Mouse (Mus musculus) cortical plate, adult 2 months (tissue): ENCODE data around the gene Parm1.

Experiments
- CTCF ChIP-seq: fragments of 200-500 bp; IDR thresholded peaks from 2 replicates; pipeline ENCODE4 v1.5.1; 2011; ENCODE audit warnings: mild to moderate bottlenecking, control low read depth, low read length; ENCODE audit not compliant: insufficient read depth; ENCODE audit errors: extremely low read depth
- POLR2A ChIP-seq: fragments of 200-500 bp; IDR thresholded peaks from 2 replicates; pipeline ENCODE4 v1.6.1; 2011; ENCODE audit warnings: mild to moderate bottlenecking, low read length, control low read depth; ENCODE audit not compliant: insufficient read depth; ENCODE audit errors: extremely low read depth

DNA sequence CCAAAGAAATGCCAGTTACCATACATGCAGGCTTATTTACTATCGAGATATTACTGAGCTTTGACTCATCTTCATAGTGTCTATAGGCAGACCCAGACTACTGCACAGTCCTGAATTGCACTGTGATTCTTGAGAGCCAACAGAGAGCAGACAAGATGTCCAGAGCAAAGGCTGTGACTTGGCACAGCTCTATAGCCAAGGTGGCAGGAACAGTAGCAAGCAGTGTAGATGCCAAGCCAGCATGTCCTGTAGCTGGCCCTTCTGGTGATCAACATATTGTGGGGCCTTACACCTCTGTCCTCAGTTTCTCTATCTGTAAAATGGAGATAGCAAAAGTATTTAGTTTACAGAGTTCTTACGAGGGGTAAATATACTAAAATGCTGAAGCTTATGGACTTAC is 89.8 kb downstream of the Parm1 start:
- TF ChIP-seq CTCF (no peak), POLR2A (no peak)
